Mouse (Mus musculus): ENCODE data around the gene Tmeff1. TPM values are rescaled to one million over a fixed set of nuclear protein-coding genes. Genes with fewer than 3 reads are reported as not detected.
A peak's percentile ranks its signal among the peaks of the same experiment; 100 is the strongest.

Tmeff1 gene
- polyA plus RNA-seq, 1 experiment = not detected

DNA sequence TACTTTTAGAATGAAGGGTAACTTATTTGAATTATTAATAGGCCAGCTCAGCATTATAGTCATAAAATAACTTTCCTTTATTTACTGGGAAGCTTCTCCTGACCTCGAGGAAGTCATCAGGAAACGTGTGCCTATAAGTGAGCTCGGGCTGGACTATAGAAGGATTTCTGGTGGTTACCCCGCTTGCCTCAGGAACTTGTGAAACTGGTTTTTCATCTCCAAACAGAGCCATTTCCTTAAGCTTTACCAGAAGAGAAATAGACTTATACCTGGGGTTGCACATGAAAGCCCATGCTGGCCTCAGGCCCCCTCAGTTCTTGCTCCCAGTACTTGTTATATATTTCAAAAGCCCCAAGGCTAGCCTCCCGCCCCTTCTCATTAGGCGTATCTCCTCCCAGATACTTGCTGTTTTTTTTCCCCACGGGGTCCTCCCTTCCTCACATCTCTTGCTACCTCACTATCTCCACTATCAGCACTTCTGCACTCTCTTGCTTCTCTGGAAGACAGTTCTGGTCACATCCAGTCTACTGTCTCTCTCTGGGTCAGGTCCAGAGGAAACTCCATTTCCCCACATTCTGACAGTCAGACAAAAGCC lies 99.7 kb downstream of the Tmeff1 start:
- TF ChIP-seq CTCF (IDR thresholded peaks at IDR 0.05; ENCODE audit: insufficient read depth, low read depth, low read length) (no peak), POLR2A (IDR thresholded peaks at IDR 0.05; ENCODE audit: insufficient read depth, low read depth, low read length) (no peak)
- 84% methylated on average over 7 of the region's 7 CpGs for WGBS

DNA sequence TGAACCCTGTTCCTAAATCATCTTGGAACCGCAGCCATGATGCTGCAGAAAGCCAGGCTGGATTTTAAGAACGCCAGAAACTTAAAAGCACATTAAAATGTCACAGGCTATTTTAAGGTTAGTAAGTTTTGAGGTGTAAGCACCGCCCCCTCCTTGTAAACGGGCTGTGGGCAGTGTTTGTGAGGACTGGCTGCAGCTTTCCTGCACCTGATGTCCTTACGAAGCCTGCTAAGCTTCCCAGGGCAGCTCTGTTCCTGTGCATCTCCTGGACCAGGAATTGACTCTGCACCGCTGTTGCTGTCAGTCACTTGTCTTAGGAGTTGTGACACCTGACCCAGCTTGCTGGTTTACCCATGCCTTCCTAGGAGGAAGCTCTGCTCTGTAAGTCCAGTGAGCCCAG lies 103.2 kb downstream of the Tmeff1 start:
- no peak overlapping the region for H3K27ac ChIP-seq (ENCODE audit: insufficient read depth, low read depth, low read length)
- peaks cover 2% of the 10 kb centered on the region; the same call in 1 of the 2 replicates for H3K4me1 ChIP-seq (ENCODE audit: control insufficient read depth, insufficient read depth, low read length)
- TF ChIP-seq POLR2A (IDR thresholded peaks at IDR 0.05; ENCODE audit: insufficient read depth, low read depth, low read length) = no peak
- 74% methylated on average over 6 of the region's 6 CpGs for WGBS
- H3K4me3 ChIP-seq (ENCODE audit: insufficient read depth, low read depth, low read length) = no peak overlapping the region

More for the DNA sequence above, 99.7 kb downstream of the Tmeff1 start:
- Histone ChIP-seq H3K27ac (ENCODE audit: insufficient read depth, low read depth, low read length) (no peak overlapping the region), H3K4me3 (ENCODE audit: insufficient read depth, low read depth, low read length) (no peak overlapping the region), H3K4me1 (ENCODE audit: control insufficient read depth, insufficient read depth, low read length) (no peaks in the 10 kb centered on the region)

DNA sequence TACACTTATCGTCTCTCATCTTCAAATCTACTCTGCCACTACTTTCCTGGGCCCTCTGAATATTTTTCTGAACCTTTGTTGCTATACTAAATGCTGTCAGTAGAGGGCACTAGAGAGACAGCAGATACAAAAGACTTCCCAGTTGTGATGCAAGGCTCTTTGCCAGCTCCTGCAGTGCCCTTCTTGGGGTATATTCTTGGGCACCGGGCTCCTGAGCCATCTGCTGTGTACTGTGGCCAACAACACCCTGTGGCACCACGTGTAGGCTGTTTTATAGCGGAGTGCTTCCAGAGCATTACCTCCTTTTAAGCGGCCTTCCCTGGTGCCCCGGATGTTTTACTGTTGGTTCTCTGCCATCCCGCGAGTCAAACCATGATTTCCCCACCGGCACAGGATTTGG lies 105.7 kb downstream of the Tmeff1 start:
- Histone ChIP-seq H3K27ac (ENCODE audit: insufficient read depth, low read depth, low read length) (no peak overlapping the region), H3K4me3 (ENCODE audit: insufficient read depth, low read depth, low read length) (no peak overlapping the region), H3K4me1 (ENCODE audit: control insufficient read depth, insufficient read depth, low read length) (peaks cover 2% of the 10 kb centered on the region; the same call in 1 of the 2 replicates)
- TF ChIP-seq CTCF (IDR thresholded peaks at IDR 0.05; ENCODE audit: insufficient read depth, low read depth, low read length) = no peak
- TF ChIP-seq POLR2A (IDR thresholded peaks at IDR 0.05; ENCODE audit: insufficient read depth, low read depth, low read length) = no peak
- 48% methylated on average over 9 of the region's 9 CpGs for WGBS

DNA sequence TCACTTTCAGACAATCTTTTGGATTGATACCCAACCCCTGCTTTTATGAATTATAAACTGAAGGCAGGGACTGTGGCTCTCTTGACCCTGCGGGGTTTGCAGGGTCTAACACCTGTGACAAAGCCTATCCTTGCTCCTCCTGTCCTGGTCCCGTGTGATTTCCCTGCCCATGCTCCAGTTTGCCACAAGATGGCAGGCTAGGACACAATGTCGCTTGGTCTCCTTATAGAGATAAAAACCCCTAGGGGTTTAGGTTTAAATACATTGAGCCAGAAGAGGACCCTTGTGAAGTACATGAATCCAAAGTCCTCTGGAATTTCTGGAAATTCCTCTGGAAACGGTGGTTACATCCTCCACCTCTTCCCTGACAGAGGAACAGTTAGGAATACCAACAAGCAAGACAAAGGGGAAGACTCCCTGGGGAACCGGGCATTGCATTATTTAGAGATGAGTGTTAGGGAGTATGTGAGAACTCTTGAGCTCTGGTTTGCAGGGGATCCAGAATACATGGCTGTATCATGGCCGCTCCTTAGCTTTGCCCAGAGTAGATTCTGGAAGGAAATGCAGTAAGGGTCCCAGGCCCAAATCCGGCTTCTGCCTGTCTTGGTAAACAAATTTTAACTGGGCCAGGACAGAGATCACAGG lies 106.9 kb downstream of the Tmeff1 start:
- 35% methylated on average over 7 of the region's 7 CpGs for WGBS
- TF ChIP-seq CTCF (IDR thresholded peaks at IDR 0.05; ENCODE audit: insufficient read depth, low read depth, low read length) (peak; percentile 53; the same call in 1 of the 2 replicates), POLR2A (IDR thresholded peaks at IDR 0.05; ENCODE audit: insufficient read depth, low read depth, low read length) (no peak)
- Histone ChIP-seq H3K27ac (ENCODE audit: insufficient read depth, low read depth, low read length) (0 out of 2 replicates have a peak overlapping the region, but pooled peaks have one; percentile 10), H3K4me1 (ENCODE audit: control insufficient read depth, insufficient read depth, low read length) (peaks cover 2% of the 10 kb centered on the region; the same call in 1 of the 2 replicates), H3K4me3 (ENCODE audit: insufficient read depth, low read depth, low read length) (no peak overlapping the region)

DNA sequence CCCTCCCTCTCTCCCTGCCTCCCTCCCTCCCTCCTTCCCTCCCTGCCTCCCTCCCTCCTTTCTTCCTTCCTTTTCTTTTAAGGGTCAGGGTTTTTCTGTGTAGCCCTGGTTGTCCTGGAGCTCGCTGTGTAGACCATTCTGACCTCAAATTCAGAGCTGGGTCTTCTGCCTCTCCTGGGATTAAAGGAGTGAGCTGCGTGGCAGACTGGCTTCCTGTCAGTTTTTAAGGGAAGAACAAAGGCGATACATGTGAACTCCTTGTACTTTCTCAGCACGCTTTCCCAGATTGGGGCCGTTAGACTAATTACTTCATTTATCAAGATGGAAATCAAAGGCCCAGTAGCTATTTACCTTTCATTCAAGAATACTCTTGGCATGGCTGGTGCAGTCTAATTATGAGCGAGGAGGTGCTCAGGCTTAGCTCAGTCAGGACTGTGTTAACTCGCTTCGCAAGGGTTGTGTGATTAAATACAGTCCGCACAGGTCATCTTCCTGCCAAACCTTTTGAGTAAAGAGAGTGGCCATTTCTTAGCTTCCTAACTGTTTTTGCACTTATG lies 107.8 kb downstream of the Tmeff1 start:
- Histone ChIP-seq H3K27ac (ENCODE audit: insufficient read depth, low read depth, low read length) (no peak overlapping the region), H3K4me1 (ENCODE audit: control insufficient read depth, insufficient read depth, low read length) (peaks cover 2% of the 10 kb centered on the region; the same call in 1 of the 2 replicates), H3K4me3 (ENCODE audit: insufficient read depth, low read depth, low read length) (no peak overlapping the region)
- 62% methylated on average over 9 of the region's 9 CpGs for WGBS
- TF ChIP-seq CTCF (IDR thresholded peaks at IDR 0.05; ENCODE audit: insufficient read depth, low read depth, low read length) = no peak
- TF ChIP-seq POLR2A (IDR thresholded peaks at IDR 0.05; ENCODE audit: insufficient read depth, low read depth, low read length) = no peak

DNA sequence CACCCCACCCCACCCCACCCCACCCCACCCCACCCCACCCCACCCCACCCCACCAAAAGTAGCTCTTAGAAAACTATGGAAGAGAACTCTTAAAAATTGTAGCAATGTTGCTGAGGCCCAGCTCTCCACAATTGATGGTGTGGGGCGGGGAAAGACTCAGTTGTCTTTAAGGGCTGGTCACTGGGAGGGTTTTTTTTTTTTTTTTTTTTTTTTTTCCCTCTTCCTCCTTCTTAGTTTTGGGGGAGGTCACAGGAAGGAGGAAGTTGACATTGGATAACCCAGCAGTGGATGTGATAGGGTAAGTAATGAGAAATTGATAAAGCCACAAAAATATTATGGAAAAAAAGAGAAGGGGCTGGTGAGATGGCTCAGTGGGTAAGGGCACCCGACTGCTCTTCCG lies 111.7 kb downstream of the Tmeff1 start:
- no peak for TF ChIP-seq CTCF (IDR thresholded peaks at IDR 0.05; ENCODE audit: insufficient read depth, low read depth, low read length)
- no peak for TF ChIP-seq POLR2A (IDR thresholded peaks at IDR 0.05; ENCODE audit: insufficient read depth, low read depth, low read length)
- Histone ChIP-seq H3K27ac (ENCODE audit: insufficient read depth, low read depth, low read length) (no peak overlapping the region), H3K4me1 (ENCODE audit: control insufficient read depth, insufficient read depth, low read length) (peaks cover 2% of the 10 kb centered on the region; the same call in 1 of the 2 replicates), H3K4me3 (ENCODE audit: insufficient read depth, low read depth, low read length) (no peak overlapping the region)
- 93% methylated on average over 3 of the region's 3 CpGs for WGBS

DNA sequence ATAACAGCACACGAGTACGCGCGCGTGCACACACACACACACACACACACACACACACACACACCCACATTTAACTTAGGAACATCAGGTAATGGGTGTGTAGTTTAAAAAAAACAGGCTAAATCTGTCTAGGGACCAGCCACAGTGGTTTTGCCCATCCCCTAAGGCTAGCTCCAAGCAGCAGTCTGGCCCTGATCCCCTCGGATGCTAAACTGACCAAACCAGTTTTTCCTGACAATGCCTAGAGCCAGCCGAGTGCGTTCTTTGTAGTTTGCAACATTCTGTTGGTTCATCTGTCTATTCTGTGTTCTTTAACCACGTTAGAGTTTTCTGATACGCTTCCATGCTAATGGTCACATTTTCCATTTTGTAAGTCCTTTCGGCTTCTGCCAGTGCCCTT lies 112.3 kb downstream of the Tmeff1 start:
- WGBS = 70% methylated on average over 11 of the region's 11 CpGs
- no peak overlapping the region for H3K4me3 ChIP-seq (ENCODE audit: insufficient read depth, low read depth, low read length)
- TF ChIP-seq CTCF (IDR thresholded peaks at IDR 0.05; ENCODE audit: insufficient read depth, low read depth, low read length) (no peak), POLR2A (IDR thresholded peaks at IDR 0.05; ENCODE audit: insufficient read depth, low read depth, low read length) (no peak)
- no peak overlapping the region for H3K27ac ChIP-seq (ENCODE audit: insufficient read depth, low read depth, low read length)
- peaks cover 2% of the 10 kb centered on the region; the same call in 1 of the 2 replicates for H3K4me1 ChIP-seq (ENCODE audit: control insufficient read depth, insufficient read depth, low read length)

Other genes with a start within 250 kb of the Tmeff1 start
- gene Tex10, start 111.7 kb upstream of the Tmeff1 start, polyA plus RNA-seq (2012; ENCODE audit: insufficient read depth, insufficient read length, low replicate concordance, missing spikeins) = not detected in 2 replicates
- gene Msantd3, start 45.2 kb upstream of the Tmeff1 start, polyA plus RNA-seq (2012; ENCODE audit: insufficient read depth, insufficient read length, low replicate concordance, missing spikeins) = not detected in 2 replicates
- gene Cavin4, start 78.3 kb downstream of the Tmeff1 start, polyA plus RNA-seq (2012; ENCODE audit: insufficient read depth, insufficient read length, low replicate concordance, missing spikeins) = not detected in 2 replicates

All from olfactory bulb, adult 2 months (tissue).